Mouse (Mus musculus) Patski (cell line): ENCODE data around the gene Kansl2. TPM values are rescaled to one million over a fixed set of nuclear protein-coding genes. Genes with fewer than 3 reads are reported as not detected.

Experiments used
- ATAC-seq: fragments of 100-300 bp; one replicate; pipeline ENCODE4 v1.8.0; 2021
- CTCF ChIA-PET: fragments of 350-600 bp; sonication (Branson Sonifier 250); formaldehyde crosslinking; loops from one replicate; lab custom pipeline; 2022; ENCODE audit warnings: inconsistent platforms; lab: Charles Lee
- POLR2A ChIA-PET: fragments of 350-600 bp; sonication (Branson Sonifier 250); formaldehyde crosslinking; loops from one replicate; lab custom pipeline; 2022; ENCODE audit warnings: antibody characterized with exemption, inconsistent platforms; lab: Charles Lee
- DNase-seq: peaks from one replicate; pipeline ENCODE4 v3.0.0-alpha.2; 2011; ENCODE audit warnings: low read depth, low spot score
- H3K27me3 ChIP-seq: fragments of 371-371 bp; one replicate; pipeline ENCODE4 v1.5.1; 2021
- CTCF ChIP-seq: fragments of 100-300 bp; IDR thresholded peaks from one replicate; pipeline ENCODE4 v1.5.1; 2021
- in situ Hi-C: fragments of 300-500 bp; cut with MboI; formaldehyde crosslinking; loops from 3 replicates; pipeline ENCODE4 v1.11.1; 2018; ENCODE audit warnings: low pct_unique_long_range_greater_than_20kb, mixed read lengths
- polyA plus RNA-seq: library from polyadenylated mRNA; unstranded; gene quantifications from one replicate; pipeline ENCODE4 v1.2.3, GENCODE M21; 2021

The Kansl2 gene
- polyA plus RNA-seq, 1 experiment from 2014 or later: 91.6 TPM

DNA sequence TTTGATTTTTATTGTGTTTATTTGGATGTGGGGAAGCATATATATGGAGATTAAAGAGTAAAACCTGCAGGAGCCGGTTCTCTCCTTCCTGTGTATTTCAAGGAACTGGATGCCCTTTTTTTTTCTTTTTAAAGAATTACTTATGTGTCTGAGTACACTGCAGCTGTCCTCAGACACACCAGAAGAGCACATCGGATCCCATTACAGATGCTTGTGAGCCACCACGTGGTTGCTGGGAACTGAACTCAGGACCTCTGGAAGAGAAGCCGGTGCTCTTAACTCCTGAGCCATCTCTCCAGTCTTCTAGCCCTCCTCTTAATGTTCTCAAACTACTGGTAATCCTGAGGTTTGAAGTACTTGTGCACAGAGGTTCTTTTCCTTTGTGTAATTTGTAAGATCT is 3.9 kb upstream of the Kansl2 start:
- ATAC-seq (no peak), DNase-seq (no peak)
- ChIA-PET CTCF (interaction anchor here (1.8 kb wide), 1 partner anchor 21 kb away, joined by 5 read pairs; no protein-coding TSS in a partner anchor), POLR2A (no interaction called here)
- TF ChIP-seq CTCF: no peak
- H3K27me3 ChIP-seq: no peaks in the 10 kb centered on the region
- in situ Hi-C loops: no loop called here

DNA sequence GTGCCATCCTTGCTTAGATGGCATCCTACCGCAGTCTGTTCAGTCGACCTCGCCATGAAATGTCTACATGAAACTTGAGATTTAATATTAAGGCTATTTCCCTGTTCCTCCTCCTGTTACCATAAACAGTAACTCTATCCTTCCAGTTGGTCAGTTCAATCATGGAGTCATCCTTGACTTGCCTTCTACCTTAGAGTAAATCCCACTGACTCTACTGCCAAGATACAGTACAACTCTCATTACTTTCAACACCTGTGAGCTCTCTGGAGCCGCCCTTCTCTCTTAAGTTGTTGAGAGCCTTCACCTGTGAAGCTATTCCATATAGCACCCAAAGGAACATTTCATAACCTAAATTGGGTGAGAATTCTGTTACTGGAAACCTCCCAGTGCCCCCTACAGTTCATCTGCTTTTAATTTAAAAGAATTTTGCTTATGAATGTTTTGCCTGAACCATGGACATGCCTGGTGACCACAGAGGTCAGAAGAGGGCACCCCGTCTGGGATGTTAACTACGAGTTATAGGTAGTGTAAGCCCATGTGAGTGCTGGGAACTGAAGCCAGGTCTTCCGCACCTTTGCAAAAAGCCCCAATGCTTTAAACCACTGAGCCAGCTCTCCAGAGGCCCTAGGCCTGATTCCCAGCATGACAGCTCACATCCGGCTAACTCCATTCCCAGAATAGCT is 2.9 kb upstream of the Kansl2 start:
- POLR2A ChIA-PET: interaction anchor here (0.9 kb wide), 1 partner anchor 69 kb away, joined by 3 read pairs; no protein-coding TSS in a partner anchor
- CTCF ChIA-PET: interaction anchor here (1.2 to 1.8 kb wide), 2 partner anchors 9 to 20 kb away, joined by 3 to 5 read pairs; no protein-coding TSS in a partner anchor
- no peak for ATAC-seq
- TF ChIP-seq CTCF: no peak
- no peak for DNase-seq
- in situ Hi-C loops: no loop called here
- H3K27me3 ChIP-seq: no peaks in the 10 kb centered on the region

DNA sequence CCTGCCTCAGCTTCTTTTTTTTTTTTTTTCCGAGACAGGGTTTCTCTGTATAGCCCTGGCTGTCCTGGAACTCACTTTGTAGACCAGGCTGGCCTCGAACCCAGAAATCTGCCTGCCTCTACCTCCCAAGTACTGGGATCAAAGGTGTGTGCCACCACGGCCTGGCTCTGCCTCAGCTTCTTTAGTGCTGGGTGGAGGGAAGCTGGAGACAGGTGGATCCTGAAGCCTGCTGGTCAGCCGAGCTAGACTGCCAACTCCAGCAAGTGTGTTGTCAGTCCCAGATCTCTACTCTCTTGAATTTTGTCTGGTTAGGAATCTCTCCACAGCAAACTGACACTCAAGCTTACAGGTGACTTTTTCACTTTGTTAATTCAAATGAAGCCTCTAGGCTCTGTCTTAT is 1.9 kb upstream of the Kansl2 start:
- ChIA-PET POLR2A (no interaction called here), CTCF (interaction anchor here (1.2 kb wide), 1 partner anchor 8 kb away, joined by 3 read pairs; no protein-coding TSS in a partner anchor)
- DNase-seq (no peak), ATAC-seq (no peak)
- in situ Hi-C loops: no loop called here
- no peaks in the 10 kb centered on the region for H3K27me3 ChIP-seq
- no peak for TF ChIP-seq CTCF

DNA sequence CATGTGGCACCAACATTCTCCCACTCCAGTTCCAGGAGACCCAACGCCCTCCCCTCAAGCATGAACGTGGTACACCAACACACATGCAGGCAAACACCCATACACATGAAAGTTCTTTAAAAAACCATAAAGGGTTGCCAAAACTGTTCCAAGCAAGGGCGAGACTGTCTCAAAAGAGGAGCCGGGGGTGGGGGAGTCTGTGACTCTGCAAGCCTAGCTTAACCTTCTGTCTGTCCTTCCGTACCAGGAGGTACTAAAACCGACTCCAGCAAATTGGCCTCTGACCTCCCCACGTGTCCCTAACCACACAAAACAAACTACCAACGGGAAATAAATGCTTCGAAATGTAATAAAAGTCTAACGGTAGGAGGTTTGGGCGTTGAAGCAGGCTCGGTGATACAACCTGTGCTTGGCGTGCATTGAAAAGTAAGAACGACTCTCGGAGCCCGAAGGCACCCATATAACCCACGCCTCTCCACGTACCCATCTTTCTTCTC is 981 bp downstream of the Kansl2 start:
- CTCF ChIA-PET: no interaction called here
- DNase-seq (no peak), ATAC-seq (no peak)
- in situ Hi-C loops: no loop called here
- H3K27me3 ChIP-seq: no peaks in the 10 kb centered on the region
- POLR2A ChIA-PET: interaction anchor here (0.5 to 1.2 kb wide), 2 partner anchors 35 to 1295 kb away, joined by 3 to 4 read pairs; no protein-coding TSS in a partner anchor
- TF ChIP-seq CTCF: no peak

DNA sequence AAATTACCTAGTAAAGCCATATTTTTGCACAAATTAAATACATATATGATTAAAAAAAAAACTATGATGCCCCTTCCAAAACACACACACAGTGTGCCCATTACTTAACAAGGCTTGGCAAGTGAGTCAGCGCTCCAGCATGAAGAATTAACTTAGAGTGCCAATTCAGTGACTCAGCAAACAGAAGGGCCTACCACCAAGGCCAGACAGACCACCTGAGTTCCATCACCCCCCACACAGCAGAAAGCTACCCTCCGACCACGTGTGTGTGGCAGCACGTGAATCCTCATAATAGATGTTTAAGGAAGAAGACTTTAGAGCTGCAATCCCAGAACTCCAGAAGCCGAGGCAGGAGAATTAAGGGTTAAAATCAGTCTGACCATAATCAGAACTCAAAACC is 1.8 kb downstream of the Kansl2 start:
- TF ChIP-seq CTCF: no peak
- in situ Hi-C loops: no loop called here
- POLR2A ChIA-PET: interaction anchor here (1.2 kb wide), 1 partner anchor 36 kb away, joined by 4 read pairs; no protein-coding TSS in a partner anchor
- no peaks in the 10 kb centered on the region for H3K27me3 ChIP-seq
- no peak for DNase-seq
- no peak for ATAC-seq
- CTCF ChIA-PET: no interaction called here

DNA sequence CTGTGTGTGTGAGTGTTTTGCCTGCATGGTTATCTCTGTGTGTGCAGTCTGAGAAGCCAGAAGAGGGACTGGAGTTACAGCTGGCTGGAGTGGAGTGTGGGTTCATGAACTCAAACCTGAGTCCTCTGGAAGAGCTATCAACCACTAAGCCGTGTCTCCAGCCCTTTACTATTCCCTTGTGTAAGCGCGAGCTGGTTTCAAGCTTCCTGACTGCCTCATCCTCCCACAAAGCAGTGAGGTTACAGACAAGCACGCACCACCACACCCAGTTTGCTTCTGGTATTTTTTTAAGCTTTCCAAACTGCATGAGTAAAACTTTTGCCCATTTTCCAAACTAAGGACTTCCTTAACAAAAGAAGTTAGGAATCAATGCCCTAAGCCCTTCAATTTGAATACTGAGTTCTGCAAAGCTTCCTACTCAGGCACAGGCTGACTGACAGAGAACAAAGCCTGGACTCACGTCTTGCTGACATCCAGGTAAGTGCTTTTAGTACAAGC is 5.9 kb downstream of the Kansl2 start:
- no peak for TF ChIP-seq CTCF
- CTCF ChIA-PET: interaction anchor here (1.0 to 2.3 kb wide), 3 partner anchors 8 to 42 kb away, joined by 3 to 15 read pairs (median 3); partner anchors contain the start of genes 4930415O20Rik and Ccnt1
- ATAC-seq: no peak
- DNase-seq: no peak
- POLR2A ChIA-PET: no interaction called here
- in situ Hi-C loops: no loop called here
- H3K27me3 ChIP-seq: no peaks in the 10 kb centered on the region

DNA sequence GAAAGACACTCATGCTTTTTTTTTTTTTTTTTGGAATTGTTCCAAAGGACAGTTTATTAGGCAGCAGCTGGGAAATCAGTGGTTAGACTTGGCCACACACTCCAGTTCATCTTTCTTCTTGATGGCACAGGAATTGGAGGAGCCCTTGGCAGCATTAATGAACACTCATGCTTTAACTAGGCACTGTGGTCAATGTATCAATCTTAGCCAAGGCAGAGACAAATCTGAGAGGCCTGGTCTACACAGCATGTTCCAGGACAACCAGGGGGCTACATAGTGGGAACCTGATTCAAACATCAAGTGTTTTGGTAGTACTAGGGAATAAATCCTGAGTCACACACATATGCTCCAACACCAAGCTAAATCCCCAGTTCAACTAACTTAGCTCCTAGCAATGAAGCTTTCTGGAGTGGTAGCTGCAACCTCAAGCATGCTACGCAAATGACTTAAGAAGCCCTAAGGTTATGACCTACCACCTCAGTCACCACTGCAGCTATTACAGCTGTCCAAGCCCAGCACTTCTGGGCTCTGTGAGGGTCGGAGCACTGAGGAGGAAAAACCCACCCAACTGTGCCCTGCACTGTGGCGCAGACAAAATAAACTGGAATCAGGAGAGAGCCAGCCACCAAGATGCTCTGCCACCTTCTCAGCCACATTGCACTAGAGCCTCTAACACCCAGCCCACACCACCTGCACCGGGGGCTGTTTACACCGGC is 6.8 kb downstream of the Kansl2 start:
- ChIA-PET POLR2A (no interaction called here), CTCF (interaction anchor here (1.0 to 2.4 kb wide), 2 partner anchors 10 to 12 kb away, joined by 3 to 10 read pairs; no protein-coding TSS in a partner anchor)
- ATAC-seq (no peak), DNase-seq (no peak)
- in situ Hi-C loops: no loop called here
- TF ChIP-seq CTCF: no peak
- no peaks in the 10 kb centered on the region for H3K27me3 ChIP-seq

DNA sequence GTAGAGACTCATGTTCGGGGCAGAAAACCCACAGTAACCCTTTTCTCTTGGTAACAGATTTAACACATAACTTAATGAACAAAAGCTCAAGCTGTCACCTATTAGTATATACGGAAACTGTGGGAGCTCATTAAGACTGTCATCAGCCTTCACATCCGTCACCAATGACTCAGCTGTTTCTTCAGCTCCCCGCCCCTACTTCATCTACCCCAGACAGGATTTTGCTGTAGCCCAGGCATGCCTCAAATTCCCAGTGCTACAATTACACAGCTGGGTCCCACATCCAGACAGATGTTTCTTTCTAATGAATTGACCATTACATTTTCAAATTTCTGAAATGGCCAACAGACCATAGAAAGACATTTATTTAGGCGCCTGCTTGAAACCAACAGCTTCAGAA is 8.0 kb downstream of the Kansl2 start:
- POLR2A ChIA-PET: no interaction called here
- no peak for TF ChIP-seq CTCF
- in situ Hi-C loops: no loop called here

DNA sequence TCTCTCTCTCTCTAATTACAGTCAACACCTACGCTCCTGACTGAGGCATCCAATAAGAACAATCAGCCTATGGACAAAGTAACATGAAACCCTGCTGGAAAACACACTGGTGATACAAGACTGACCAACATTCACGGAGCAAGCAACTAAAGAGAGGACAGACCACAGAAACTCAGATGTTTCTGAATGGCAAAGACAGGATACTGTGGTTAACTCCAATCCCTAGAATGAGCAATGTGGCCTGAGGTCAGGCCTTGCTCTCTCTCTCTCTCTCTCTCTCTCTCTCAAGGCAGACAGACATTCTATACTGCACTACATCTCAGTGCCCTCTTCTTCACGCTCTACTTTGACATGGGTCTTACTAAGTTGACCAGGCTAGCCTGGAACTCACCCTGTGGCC is 12.8 kb downstream of the Kansl2 start:
- no peaks in the 10 kb centered on the region for H3K27me3 ChIP-seq
- in situ Hi-C loops: no loop called here
- no peak for DNase-seq
- POLR2A ChIA-PET: no interaction called here
- CTCF ChIA-PET: no interaction called here
- ATAC-seq: no peak
- TF ChIP-seq CTCF: no peak

More for the DNA sequence above, 8.0 kb downstream of the Kansl2 start:
- H3K27me3 ChIP-seq: no peaks in the 10 kb centered on the region
- ATAC-seq (no peak), DNase-seq (no peak)
- CTCF ChIA-PET: interaction anchor here (0.8 to 2.4 kb wide), 3 partner anchors 9 to 30 kb away, joined by 3 to 10 read pairs (median 6); no protein-coding TSS in a partner anchor
